In the genomic region with DNA sequence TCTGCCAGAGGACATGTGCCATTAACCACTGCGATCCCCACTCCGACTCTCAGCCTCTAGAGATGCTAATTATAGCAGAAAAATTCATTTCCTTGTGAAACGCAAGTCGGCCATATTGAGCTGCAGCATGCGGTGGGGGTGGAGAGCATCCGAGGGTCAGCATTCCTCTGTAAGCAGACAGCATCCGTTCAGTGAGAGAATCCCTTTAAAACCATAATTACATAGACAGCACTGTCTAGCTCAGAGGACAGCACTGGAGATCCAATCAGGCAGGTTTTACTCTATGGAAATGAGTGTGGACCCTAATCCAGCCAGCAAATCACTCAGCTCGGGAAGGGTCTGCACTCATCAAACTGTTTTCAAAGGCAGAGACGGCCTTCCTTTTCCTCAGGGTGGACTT, we compare ENCODE assay signal across 15 mouse cellular contexts.
A peak's percentile ranks its signal among the peaks of the same experiment; 100 is the strongest.
DNase-seq lines count a peak whose midpoint lies in the region; ATAC-seq and TF ChIP-seq lines count a peak whose summit lies in the region.
"Had no signal": no experiment of that assay in that cellular context is flagged by ENCODE, and none has a peak within 500 bp of the region (broad histone marks: within the 10 kb centered on the region; RNA-seq: fewer than 3 reads in every experiment).

No protein-coding gene starts in this region.

- H3K27me3 ChIP-seq in forebrain, embryonic 10.5 days (ENCODE audit: poor library complexity, severe bottlenecking): no peaks in the 10 kb centered on the region
- no peaks in the 10 kb centered on the region for H3K27me3 ChIP-seq in forebrain, postnatal 0 days (ENCODE audit: insufficient read depth, low read length)
- no peaks in the 10 kb centered on the region for H3K27me3 ChIP-seq in heart, embryonic 15.5 days
- no peaks in the 10 kb centered on the region for H3K27me3 ChIP-seq in midbrain, embryonic 15.5 days (replicated peaks)
- H3K27me3 ChIP-seq in midbrain, embryonic 16.5 days (ENCODE audit: control insufficient read depth, insufficient read depth, low read depth, low read length): no peaks in the 10 kb centered on the region

- no peak; the same call in 1 of the 2 replicates for ATAC-seq in forebrain, postnatal 0 days
- no peak for ATAC-seq in heart, embryonic 15.5 days (replicated peaks; ENCODE audit: insufficient number of reproducible peaks, insufficient read depth, low FRiP score, low read depth)
- 0 out of 2 replicates have a peak, but pooled peaks have one; percentile 17 for ATAC-seq in midbrain, embryonic 15.5 days (replicated peaks)
- ATAC-seq in midbrain, embryonic 16.5 days: no peak
- ATAC-seq: hindbrain, embryonic 16.5 days had no signal

- no peaks in the 10 kb centered on the region for H3K36me3 ChIP-seq in forebrain, embryonic 10.5 days (replicated peaks)
- H3K36me3 ChIP-seq in forebrain, postnatal 0 days (ENCODE audit: insufficient read depth): no peaks in the 10 kb centered on the region
- H3K36me3 ChIP-seq in heart, embryonic 15.5 days: no peaks in the 10 kb centered on the region
- no peaks in the 10 kb centered on the region for H3K36me3 ChIP-seq in midbrain, embryonic 15.5 days (replicated peaks)
- no peaks in the 10 kb centered on the region for H3K36me3 ChIP-seq in midbrain, embryonic 16.5 days (ENCODE audit: control insufficient read depth, insufficient read depth, low read length)

- no peak overlapping the region for H3K9ac ChIP-seq in forebrain, postnatal 0 days
- no peak overlapping the region for H3K9ac ChIP-seq in heart, embryonic 15.5 days
- H3K9ac ChIP-seq in midbrain, embryonic 15.5 days: no peak overlapping the region
- H3K9ac ChIP-seq in midbrain, embryonic 16.5 days (ENCODE audit: low read depth, low read length): no peak overlapping the region

- no peaks in the 10 kb centered on the region for H3K9me3 ChIP-seq in forebrain, embryonic 10.5 days
- H3K9me3 ChIP-seq in forebrain, postnatal 0 days (ENCODE audit: low read length): no peaks in the 10 kb centered on the region
- no peaks in the 10 kb centered on the region for H3K9me3 ChIP-seq in heart, embryonic 15.5 days (replicated peaks)
- no peaks in the 10 kb centered on the region for H3K9me3 ChIP-seq in midbrain, embryonic 15.5 days
- H3K9me3 ChIP-seq in midbrain, embryonic 16.5 days (replicated peaks; ENCODE audit: control insufficient read depth, low read length, poor library complexity, severe bottlenecking): no peaks in the 10 kb centered on the region

- H3K4me1 ChIP-seq in forebrain, embryonic 10.5 days: peaks cover 20% of the 10 kb centered on the region
- H3K4me1 ChIP-seq in forebrain, postnatal 0 days (ENCODE audit: insufficient read depth): no peaks in the 10 kb centered on the region
- peaks cover 10% of the 10 kb centered on the region; the same call in 1 of the 2 replicates for H3K4me1 ChIP-seq in heart, embryonic 15.5 days (replicated peaks)
- H3K4me1 ChIP-seq in midbrain, embryonic 15.5 days: peaks cover 2% of the 10 kb centered on the region; the same call in 1 of the 2 replicates
- no peaks in the 10 kb centered on the region for H3K4me1 ChIP-seq in midbrain, embryonic 16.5 days (ENCODE audit: control insufficient read depth, insufficient read depth, low read length)

- H3K4me2 ChIP-seq in forebrain, postnatal 0 days (ENCODE audit: low read depth): no peak overlapping the region
- H3K4me2 ChIP-seq in heart, embryonic 15.5 days: peak overlapping the region; percentile 72
- no peak overlapping the region for H3K4me2 ChIP-seq in midbrain, embryonic 15.5 days
- H3K4me2 ChIP-seq in midbrain, embryonic 16.5 days (ENCODE audit: low read length): no peak overlapping the region

- intact Hi-C loops in heart, postnatal 25 days (cut with DNase I): no loop called here

- DNase-seq in forebrain, embryonic 10.5 days (ENCODE audit: extremely low spot score, low spot score): no peak
- DNase-seq in forebrain, postnatal 0 days: no peak
- no peak for DNase-seq in heart, postnatal 25 days (ENCODE audit: low spot score)
- no peak for DNase-seq in layer of hippocampus, postnatal 10 days (ENCODE audit: low spot score in 2 of 2)
- no peak for DNase-seq in left cerebral cortex, adult 9 months (ENCODE audit: low spot score in 2 of 2)
- DNase-seq: cerebellum, postnatal 10 days; gastrocnemius, postnatal 25 days; heart, postnatal 4 days; kidney, adult 2 months; kidney, postnatal 4 days; thymus, postnatal 25 days had no signal

- no peak for TF ChIP-seq CTCF in forebrain, postnatal 0 days (IDR thresholded peaks at IDR 0.05; ENCODE audit: low read depth)

- H3K4me3 ChIP-seq in forebrain, embryonic 10.5 days: no peak overlapping the region
- H3K4me3 ChIP-seq in forebrain, postnatal 0 days (ENCODE audit: low read depth, low read length): no peak overlapping the region
- H3K4me3 ChIP-seq in heart, embryonic 15.5 days: no peak overlapping the region
- no peak overlapping the region for H3K4me3 ChIP-seq in midbrain, embryonic 15.5 days
- H3K4me3 ChIP-seq in midbrain, embryonic 16.5 days (ENCODE audit: low read depth, low read length): no peak overlapping the region

- H3K27ac ChIP-seq in forebrain, embryonic 10.5 days: peak overlapping the region; percentile 58; the same call in 1 of the 2 replicates
- H3K27ac ChIP-seq in forebrain, postnatal 0 days (ENCODE audit: low read depth, low read length): no peak overlapping the region
- H3K27ac ChIP-seq in heart, embryonic 15.5 days: no peak overlapping the region
- H3K27ac ChIP-seq in midbrain, embryonic 15.5 days: no peak overlapping the region
- no peak overlapping the region for H3K27ac ChIP-seq in midbrain, embryonic 16.5 days (ENCODE audit: low read length)

- WGBS in forebrain, embryonic 10.5 days: 86% methylated on average over 9 of the region's 9 CpGs
- 74% methylated on average over 9 of the region's 9 CpGs for WGBS in forebrain, postnatal 0 days
- 56% methylated on average over 9 of the region's 9 CpGs for WGBS in heart, embryonic 15.5 days
- WGBS in midbrain, embryonic 15.5 days: 62% methylated on average over 9 of the region's 9 CpGs
- 61% methylated on average over 9 of the region's 9 CpGs for WGBS in midbrain, embryonic 16.5 days
